In the genomic region with DNA sequence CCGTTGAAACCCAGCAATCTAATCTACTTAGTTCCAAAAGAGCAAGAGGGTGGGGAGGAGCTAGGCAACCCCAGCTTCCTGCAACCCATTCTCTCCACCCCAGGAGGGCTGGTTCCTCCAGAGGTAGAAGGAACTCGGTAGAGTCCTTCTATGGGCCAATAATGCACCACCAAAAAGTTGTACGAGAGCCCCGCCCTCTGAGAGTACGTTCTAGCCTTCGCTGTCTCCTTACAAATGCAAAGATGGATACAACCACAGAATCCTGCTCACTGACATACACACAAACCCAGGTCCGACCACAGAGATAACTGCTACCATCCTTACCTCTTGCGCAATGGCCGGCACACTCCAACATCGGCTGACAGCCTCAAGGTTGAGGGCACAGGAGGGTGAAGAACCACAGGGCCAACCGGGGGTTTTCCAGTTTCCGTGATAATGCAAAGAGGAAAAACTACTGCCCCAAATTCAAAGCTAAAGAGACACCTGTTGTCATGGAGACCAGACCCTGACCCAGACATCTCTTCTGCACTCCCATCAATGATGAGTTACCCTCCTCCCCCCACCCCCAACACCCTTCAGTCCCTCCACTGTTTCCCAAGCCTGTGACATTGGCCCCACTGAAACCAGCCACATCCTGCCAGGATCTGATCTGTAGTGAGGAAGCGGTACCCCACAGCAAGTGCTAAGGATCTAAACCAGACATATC, we compare ENCODE assay signal across 8 mouse cellular contexts. TPM values are rescaled to one million over a fixed set of nuclear protein-coding genes. Genes with fewer than 3 reads are reported as not detected.
DNase-seq lines count a peak whose midpoint lies in the region; ATAC-seq and TF ChIP-seq lines count a peak whose summit lies in the region.

No protein-coding gene starts in this region.

- peak overlapping the region; percentile 45 for H3K27ac ChIP-seq in thymus, adult 2 months (ENCODE audit: control insufficient read depth, insufficient read depth, low read length)
- peak overlapping the region; percentile 71; the same call in 1 of the 2 replicates for H3K27ac ChIP-seq in embryonic facial prominence, embryonic 14.5 days (replicated peaks; ENCODE audit: low read depth, low read length)

- H3K4me2 ChIP-seq in embryonic facial prominence, embryonic 14.5 days (ENCODE audit: low read depth, low read length), result peak overlapping the region; percentile 45

- no peak for TF ChIP-seq POLR2A in thymus, adult 2 months (IDR thresholded peaks at IDR 0.05; ENCODE audit: control insufficient read depth, extremely low read depth, insufficient read depth, low read length, poor library complexity)

- 3% methylated on average over 13 of the region's 13 CpGs for WGBS in thymus, adult 2 months
- 50% methylated on average over 13 of the region's 13 CpGs for WGBS in embryonic facial prominence, embryonic 14.5 days

- peak overlapping the region; percentile 52 for H3K9ac ChIP-seq in embryonic facial prominence, embryonic 14.5 days (ENCODE audit: low read depth, low read length)

- no peak for TF ChIP-seq CTCF in thymus, adult 2 months (IDR thresholded peaks at IDR 0.05; ENCODE audit: borderline replicate concordance, control insufficient read depth, extremely low read depth, insufficient read depth, low read length, poor library complexity)

- H3K4me1 ChIP-seq in thymus, adult 2 months (replicated peaks; ENCODE audit: control insufficient read depth, insufficient read depth, low read length), result peaks cover 38% of the 10 kb centered on the region
- peaks cover 19% of the 10 kb centered on the region for H3K4me1 ChIP-seq in embryonic facial prominence, embryonic 14.5 days (ENCODE audit: control insufficient read depth, insufficient read depth, low read length)

- no peak for ATAC-seq in embryonic facial prominence, embryonic 14.5 days (ENCODE audit: low read depth)

- peak; percentile 25 for DNase-seq in thymus, adult 2 months
- DNase-seq in thymus, postnatal 25 days, result no peak
- no peak for DNase-seq in embryonic facial prominence, embryonic 14.5 days (ENCODE audit: low spot score)
- DNase-seq in lung, postnatal 14 days, result peak; percentile 20
- peak; percentile 18 to 34 for DNase-seq in thymus, postnatal 36 days
- no peak for DNase-seq in gastrocnemius, postnatal 14 days
- no peak for DNase-seq in right cerebral cortex, postnatal 14 days
- DNase-seq in urinary bladder, adult 2 months (ENCODE audit: low spot score), result no peak

- intact Hi-C loops in gastrocnemius, postnatal 14 days (cut with DNase I; ENCODE audit: low total_unique reads), result no loop called here

- no peaks in the 10 kb centered on the region for H3K9me3 ChIP-seq in embryonic facial prominence, embryonic 14.5 days (ENCODE audit: control insufficient read depth, low read length)

- no peaks in the 10 kb centered on the region for H3K36me3 ChIP-seq in thymus, adult 2 months (ENCODE audit: control insufficient read depth, insufficient read depth, low read length)
- no peaks in the 10 kb centered on the region for H3K36me3 ChIP-seq in embryonic facial prominence, embryonic 14.5 days (ENCODE audit: control insufficient read depth, insufficient read depth, low read length)

- H3K4me3 ChIP-seq in thymus, adult 2 months (ENCODE audit: control insufficient read depth, insufficient read depth, low read length), result peak overlapping the region; percentile 24
- H3K4me3 ChIP-seq in embryonic facial prominence, embryonic 14.5 days (ENCODE audit: low read depth, low read length), result 0 out of 2 replicates have a peak overlapping the region, but pooled peaks have one; percentile 3

- H3K27me3 ChIP-seq in thymus, adult 2 months (ENCODE audit: control insufficient read depth, insufficient read depth, low read length), result no peaks in the 10 kb centered on the region
- no peaks in the 10 kb centered on the region for H3K27me3 ChIP-seq in embryonic facial prominence, embryonic 14.5 days (replicated peaks; ENCODE audit: control insufficient read depth, insufficient read depth, low read length)

RNA-seq across cellular contexts. Expression of gene Mapkapk3, which starts 9.2 kb away (rescaled TPM):
- 30.5 and 43.6 TPM in 2 replicates for polyA plus RNA-seq in thymus, adult 2 months (2012; rRNA removed)
- 10.1 and 12.2 TPM in 2 replicates for polyA plus RNA-seq in embryonic facial prominence, embryonic 14.5 days (2014; fragmentation: Nextera tagmentation; extraction: Ambion mirVana)
- total RNA-seq in gastrocnemius, postnatal 14 days (2021), result 10 to 100 TPM; 14.6 to 15.9 TPM
- 50.7 and 54.4 TPM in 2 replicates for polyA plus RNA-seq in urinary bladder, adult 2 months (2012; rRNA removed)

RNA-seq across cellular contexts. Expression of gene Cish, which starts 15.4 kb away (rescaled TPM):
- 34.5 and 39.6 TPM in 2 replicates for polyA plus RNA-seq in thymus, adult 2 months (2012; rRNA removed)
- polyA plus RNA-seq in embryonic facial prominence, embryonic 14.5 days (2014; fragmentation: Nextera tagmentation; extraction: Ambion mirVana), result 5.8 and 6.6 TPM in 2 replicates
- total RNA-seq in gastrocnemius, postnatal 14 days (2021), result 10 to 100 TPM; 17.2 to 23.8 TPM
- polyA plus RNA-seq in urinary bladder, adult 2 months (2012; rRNA removed), result 11.7 and 14.7 TPM in 2 replicates

RNA-seq across cellular contexts. Expression of gene Dock3, which starts 48.8 kb away (rescaled TPM):
- polyA plus RNA-seq in thymus, adult 2 months (2012; rRNA removed), result 0.96 and 3.2 TPM in 2 replicates
- 1.4 and 1.7 TPM in 2 replicates for polyA plus RNA-seq in embryonic facial prominence, embryonic 14.5 days (2014; fragmentation: Nextera tagmentation; extraction: Ambion mirVana)
- not detected for total RNA-seq in gastrocnemius, postnatal 14 days (2021)
- 10.5 and 17.1 TPM in 2 replicates for polyA plus RNA-seq in urinary bladder, adult 2 months (2012; rRNA removed)

RNA-seq across cellular contexts. Expression of gene Hemk1, which starts 57.7 kb away (rescaled TPM):
- polyA plus RNA-seq in thymus, adult 2 months (2012; rRNA removed), result 23.6 and 25.5 TPM in 2 replicates
- 9.8 and 10.8 TPM in 2 replicates for polyA plus RNA-seq in embryonic facial prominence, embryonic 14.5 days (2014; fragmentation: Nextera tagmentation; extraction: Ambion mirVana)
- total RNA-seq in gastrocnemius, postnatal 14 days (2021), result 10 to 100 TPM; 12.0 to 13.2 TPM
- 19.7 and 20.0 TPM in 2 replicates for polyA plus RNA-seq in urinary bladder, adult 2 months (2012; rRNA removed)

RNA-seq across cellular contexts. Expression of gene 6430571L13Rik, which starts 59.9 kb away (rescaled TPM):
- 0.91 and 1.2 TPM in 2 replicates for polyA plus RNA-seq in thymus, adult 2 months (2012; rRNA removed)
- 0.96 and 1.2 TPM in 2 replicates for polyA plus RNA-seq in embryonic facial prominence, embryonic 14.5 days (2014; fragmentation: Nextera tagmentation; extraction: Ambion mirVana)
- 10 to 100 TPM; 41.9 to 49.8 TPM for total RNA-seq in gastrocnemius, postnatal 14 days (2021)
- 1.7 and 1.9 TPM in 2 replicates for polyA plus RNA-seq in urinary bladder, adult 2 months (2012; rRNA removed)

Comparison
In these comparisons a context has a peak if more than half of its experiments do, and no peak if none do; other contexts are left out.
1. DNase-seq: peak in thymus, adult 2 months (single experiment), lung, postnatal 14 days (single experiment) and thymus, postnatal 36 days (2 of 2); none in thymus, postnatal 25 days (single experiment), embryonic facial prominence, embryonic 14.5 days (single experiment), gastrocnemius, postnatal 14 days (single experiment), right cerebral cortex, postnatal 14 days (single experiment) and urinary bladder, adult 2 months (single experiment).